Mouse (Mus musculus): Measurements from ENCODE around the gene Gm21974.

- TF ChIP-seq CTCF (IDR thresholded peaks at IDR 0.05; ENCODE audit: insufficient read depth, low read length) (no peak), POLR2A (IDR thresholded peaks at IDR 0.05; ENCODE audit: borderline replicate concordance, extremely low read depth, low read depth, low read length) (no peak)
Measured at GRCm38 (mm10) chr7:127926846-127927245, 31.6 kb upstream of the Gm21974 start.
